Mouse (Mus musculus) CH12.LX (cell line): ENCODE results near the gene Nos1. TPM values are rescaled to one million over a fixed set of nuclear protein-coding genes. Genes with fewer than 3 reads are reported as not detected.

Experiments
- DNase-seq: peaks from one replicate; pipeline ENCODE4 v3.0.0-alpha.2; 2013; ENCODE audit errors: extremely low read depth
- H3K27ac ChIP-seq: 2 replicates; pipeline ENCODE4 v1.5.1; 2012; ENCODE audit warnings: low read depth, mild to moderate bottlenecking, control low read depth, moderate library complexity; ENCODE audit not compliant: insufficient read depth
- H3K27me3 ChIP-seq: replicated peaks from 2 replicates; pipeline ENCODE3; 2012; ENCODE audit warnings: inconsistent platforms
- H3K36me3 ChIP-seq, 2 experiments: replicated peaks in 1 of 2; 2 replicates each; pipeline versions ENCODE3 to v1.6.1; 2012; ENCODE audit warnings: inconsistent platforms in 1 of 2, low read length in 1 of 2, mild to moderate bottlenecking in 1 of 2, mixed read lengths in 1 of 2, moderate library complexity in 1 of 2; ENCODE audit not compliant: control insufficient read depth in 1 of 2, insufficient read depth in 1 of 2
- H3K4me1 ChIP-seq, 2 experiments: 2 replicates each; pipeline ENCODE4 v1.6.1; 2012; ENCODE audit warnings: inconsistent platforms in 1 of 2, moderate library complexity in 1 of 2; ENCODE audit not compliant: insufficient read depth in 2 of 2, control insufficient read depth in 1 of 2
- H3K4me2 ChIP-seq: 2 replicates; pipeline ENCODE4 v1.6.1; 2012; ENCODE audit warnings: low read depth, mild to moderate bottlenecking, control low read depth; ENCODE audit not compliant: poor library complexity, insufficient read depth, severe bottlenecking
- H3K4me3 ChIP-seq, 3 experiments: fragments of 150-350 bp in 1 of 3; sonication (generic) in 1 of 3; replicated peaks in 1 of 3; 2 replicates each; pipeline versions ENCODE3 to v1.5.1; 2011 to 2012; ENCODE audit warnings: low read depth in 2 of 3, low read length in 2 of 3, mild to moderate bottlenecking in 2 of 3, moderate library complexity in 2 of 3, control low read depth in 1 of 3, improper control_type of control experiment in 1 of 3, inconsistent platforms in 1 of 3, mixed read lengths in 1 of 3; ENCODE audit not compliant: poor library complexity in 1 of 3
- H3K79me2 ChIP-seq: replicated peaks from 2 replicates; pipeline ENCODE4 v1.6.1; 2012; ENCODE audit warnings: mild to moderate bottlenecking, moderate library complexity; ENCODE audit not compliant: control insufficient read depth, poor library complexity, insufficient read depth, severe bottlenecking; ENCODE audit errors: extremely low read depth
- H3K9ac ChIP-seq: 2 replicates; pipeline ENCODE4 v1.6.1; 2012; ENCODE audit warnings: low read depth, mild to moderate bottlenecking, control low read depth, moderate library complexity; ENCODE audit not compliant: insufficient read depth
- H3K9me3 ChIP-seq: replicated peaks from 2 replicates; pipeline ENCODE3; 2012; ENCODE audit warnings: low read length, inconsistent platforms, mixed read lengths
- BHLHE40 ChIP-seq: IDR thresholded peaks from 2 replicates; pipeline ENCODE4 v1.6.1; 2011; ENCODE audit warnings: mild to moderate bottlenecking, low read depth, low read length, improper control_type of control experiment
- CHD2 ChIP-seq: IDR thresholded peaks from 2 replicates; pipeline ENCODE4 v1.6.1; 2011; ENCODE audit warnings: low read length, improper control_type of control experiment
- E2F4 ChIP-seq: IDR thresholded peaks from 2 replicates; pipeline ENCODE4 v1.6.1; 2011; ENCODE audit warnings: low read depth, low read length, improper control_type of control experiment; ENCODE audit not compliant: insufficient replicate concordance
- ELF1 ChIP-seq: IDR thresholded peaks from 2 replicates; pipeline ENCODE4 v1.6.1; 2014; ENCODE audit warnings: low read depth, mild to moderate bottlenecking, inconsistent platforms, low read length, improper control_type of control experiment
- ETS1 ChIP-seq: conservative IDR thresholded peaks from 2 replicates; pipeline ENCODE4 v1.6.1; 2012; ENCODE audit warnings: low read depth, mild to moderate bottlenecking, inconsistent platforms, low read length, improper control_type of control experiment, moderate library complexity
- IRF4 ChIP-seq: IDR thresholded peaks from 2 replicates; pipeline ENCODE4 v1.6.1; 2014; ENCODE audit warnings: low read depth, mild to moderate bottlenecking, inconsistent platforms, low read length, improper control_type of control experiment
- JUND ChIP-seq: conservative IDR thresholded peaks from 2 replicates; pipeline ENCODE4 v1.6.1; 2011; ENCODE audit warnings: low read depth, low read length, improper control_type of control experiment
- KAT2A ChIP-seq: IDR thresholded peaks from 2 replicates; pipeline ENCODE4 v1.6.1; 2012; ENCODE audit warnings: low read length, improper control_type of control experiment, inconsistent platforms; ENCODE audit not compliant: insufficient replicate concordance
- MAFK ChIP-seq: IDR thresholded peaks from 2 replicates; pipeline ENCODE4 v1.6.1; 2011; ENCODE audit warnings: low read length, improper control_type of control experiment; ENCODE audit not compliant: insufficient replicate concordance
- MAZ ChIP-seq: IDR thresholded peaks from 2 replicates; pipeline ENCODE4 v1.6.1; 2012; ENCODE audit warnings: low read depth, mild to moderate bottlenecking, inconsistent platforms, low read length, improper control_type of control experiment, moderate library complexity
- MEF2A ChIP-seq: IDR thresholded peaks from 2 replicates; pipeline ENCODE4 v1.6.1; 2014; ENCODE audit warnings: low read depth, mild to moderate bottlenecking, inconsistent platforms, low read length, improper control_type of control experiment, borderline replicate concordance
- MXI1 ChIP-seq: IDR thresholded peaks from 2 replicates; pipeline ENCODE4 v1.6.1; 2011; ENCODE audit warnings: mild to moderate bottlenecking, low read depth, low read length, improper control_type of control experiment
- MYC ChIP-seq: IDR thresholded peaks from 2 replicates; pipeline ENCODE4 v1.6.1; 2011; ENCODE audit warnings: low read depth, mild to moderate bottlenecking, improper control_type of control experiment, low read length
- NELFE ChIP-seq: IDR thresholded peaks from 2 replicates; pipeline ENCODE4 v1.6.1; 2011; ENCODE audit warnings: low read depth, low read length, improper control_type of control experiment
- POLR2A ChIP-seq: IDR thresholded peaks from 2 replicates; pipeline ENCODE4 v1.6.1; 2011; ENCODE audit warnings: low read depth, mild to moderate bottlenecking, improper control_type of control experiment, low read length
- POLR2AphosphoS2 ChIP-seq: IDR thresholded peaks from 2 replicates; pipeline ENCODE4 v1.6.1; 2011; ENCODE audit warnings: low read depth, low read length, improper control_type of control experiment
- RAD21 ChIP-seq: IDR thresholded peaks from 2 replicates; pipeline ENCODE4 v1.6.1; 2011; ENCODE audit warnings: low read depth, mild to moderate bottlenecking, low read length, improper control_type of control experiment, moderate library complexity
- RCOR1 ChIP-seq: conservative IDR thresholded peaks from 2 replicates; pipeline ENCODE4 v1.6.1; 2012; ENCODE audit warnings: low read depth, mild to moderate bottlenecking, inconsistent platforms, low read length, improper control_type of control experiment
- SMC3 ChIP-seq: IDR thresholded peaks from 2 replicates; pipeline ENCODE4 v1.6.1; 2011; ENCODE audit warnings: low read depth, low read length, improper control_type of control experiment
- TCF12 ChIP-seq: IDR thresholded peaks from 2 replicates; pipeline ENCODE4 v1.6.1; 2014; ENCODE audit warnings: low read depth, mild to moderate bottlenecking, inconsistent platforms, low read length, improper control_type of control experiment
- UBTF ChIP-seq: IDR thresholded peaks from 2 replicates; pipeline ENCODE4 v1.6.1; 2012; ENCODE audit warnings: low read depth, mild to moderate bottlenecking, inconsistent platforms, low read length, improper control_type of control experiment, moderate library complexity
- USF1 ChIP-seq: IDR thresholded peaks from 2 replicates; pipeline ENCODE4 v1.6.1; 2014; ENCODE audit warnings: low read depth, mild to moderate bottlenecking, inconsistent platforms, low read length, improper control_type of control experiment
- ZC3H11A ChIP-seq: IDR thresholded peaks from 2 replicates; pipeline ENCODE4 v1.6.1; 2012; ENCODE audit warnings: low read depth, mild to moderate bottlenecking, inconsistent platforms, low read length, improper control_type of control experiment
- ZKSCAN1 ChIP-seq: IDR thresholded peaks from 2 replicates; pipeline ENCODE4 v1.6.1; 2012; ENCODE audit warnings: low read depth, inconsistent platforms, low read length, improper control_type of control experiment, borderline replicate concordance
- ZMIZ1 ChIP-seq: IDR thresholded peaks from 2 replicates; pipeline ENCODE4 v1.6.1; 2012; ENCODE audit warnings: low read depth, mild to moderate bottlenecking, inconsistent platforms, low read length, improper control_type of control experiment
- ZNF384 ChIP-seq: IDR thresholded peaks from 2 replicates; pipeline ENCODE4 v1.6.1; 2012; ENCODE audit warnings: low read depth, low read length, improper control_type of control experiment, inconsistent platforms
- dilution Hi-C: fragments of 300-500 bp; cut with MboI; formaldehyde crosslinking; loops from 2 replicates; pipeline ENCODE4 v1.14.3; 2020; ENCODE audit warnings: low sequenced_read_pairs; ENCODE audit not compliant: extremely low pct_unique_long_range_greater_than_20kb, extremely low pct_ligation_motif_present
- in situ Hi-C: fragments of 300-500 bp; cut with MboI; formaldehyde crosslinking; loops from 3 replicates; pipeline ENCODE4 v1.14.3; 2019; ENCODE audit warnings: low sequenced_read_pairs, low pct_ligation_motif_present, low pct_unique_long_range_greater_than_20kb, mixed read lengths
- polyA plus RNA-seq: library from polyadenylated mRNA; unstranded; fragments of >175 nt; gene quantifications from 2 replicates; pipeline ENCODE4 v1.2.1, GENCODE M21; 2012; ENCODE audit warnings: low read depth; ENCODE audit not compliant: insufficient read length
- total RNA-seq, 2 experiments: library from RNA; depleted of rRNA; stranded (reverse); fragments of 300-350 nt in 1 of 2; fragments of >200 nt in 1 of 2; gene quantifications; 2 replicates each; pipeline ENCODE4 v1.2.3; 2012 to 2014

Nos1 gene
- total and polyA plus RNA-seq, 3 experiments = 2.4 to 17.0 (median 5.6) TPM

- TF ChIP-seq ZC3H11A (no peak), ZKSCAN1 (no peak), MYC (no peak), USF1 (no peak), SMC3 (no peak), IRF4 (peak; percentile 48; the same call in 1 of the 2 replicates), POLR2A (no peak), E2F4 (no peak), RCOR1 (no peak), ETS1 (0 out of 2 replicates have a peak, but pooled peaks have one; percentile 20), ZMIZ1 (no peak), MXI1 (no peak), UBTF (no peak), ZNF384 (no peak), BHLHE40 (no peak), TCF12 (no peak), NELFE (no peak), ELF1 (no peak), MAFK (no peak), RAD21 (no peak), MEF2A (peak; percentile 27; the same call in 1 of the 2 replicates), JUND (no peak), MAZ (0 out of 2 replicates have a peak, but pooled peaks have one; percentile 51), KAT2A (no peak), POLR2AphosphoS2 (no peak), CHD2 (peak; percentile 53; the same call in 1 of the 2 replicates)
- DNase-seq = peak; percentile 58
- dilution Hi-C loops (no loop called here), in situ Hi-C loops (no loop called here)
- H3K4me3 ChIP-seq = no peak overlapping the region
- no peaks in the 10 kb centered on the region for H3K27me3 ChIP-seq
- H3K4me1 ChIP-seq = peaks cover 20 to 73% of the 10 kb centered on the region in 2 experiments
- H3K36me3 ChIP-seq = no peaks in the 10 kb centered on the region
- H3K27ac ChIP-seq = peak overlapping the region; percentile 49
- H3K9ac ChIP-seq = no peak overlapping the region
- H3K79me2 ChIP-seq = no peaks in the 10 kb centered on the region
- peak overlapping the region; percentile 52; the same call in 1 of the 2 replicates for H3K4me2 ChIP-seq
- no peaks in the 10 kb centered on the region for H3K9me3 ChIP-seq
Measured at GRCm38 (mm10) chr5:117903534-117903933, 122.7 kb downstream of the Nos1 start.
